Mouse (Mus musculus) neural tube, embryonic 15.5 days (tissue): ENCODE data around the gene Vsx2. TPM values are rescaled to one million over a fixed set of nuclear protein-coding genes. Genes with fewer than 3 reads are reported as not detected.

ENCODE experiments used
- ATAC-seq: fragments of 200-750 bp; cut with Nextera tagmentation; 2 replicates; pipeline ENCODE4 v1.8.0; 2017; ENCODE audit warnings: mild to moderate bottlenecking, moderate TSS enrichment, moderate library complexity; ENCODE audit not compliant: low FRiP score
- H3K27ac ChIP-seq: fragments of 300-500 bp; sonication (generic); replicated peaks from 2 replicates; pipeline ENCODE4 v1.5.1; 2015; ENCODE audit warnings: mild to moderate bottlenecking, inconsistent platforms
- H3K27me3 ChIP-seq: fragments of 300-500 bp; sonication (generic); replicated peaks from 2 replicates; pipeline ENCODE4 v1.6.1; 2015; ENCODE audit warnings: inconsistent platforms
- H3K36me3 ChIP-seq: fragments of 300-500 bp; sonication (generic); 2 replicates; pipeline ENCODE4 v1.6.1; 2015; ENCODE audit warnings: inconsistent platforms
- H3K4me1 ChIP-seq: fragments of 300-500 bp; sonication (generic); 2 replicates; pipeline ENCODE4 v1.6.1; 2015; ENCODE audit warnings: inconsistent platforms
- H3K4me2 ChIP-seq: fragments of 300-500 bp; sonication (generic); 2 replicates; pipeline ENCODE4 v1.6.1; 2015; ENCODE audit warnings: inconsistent platforms, mild to moderate bottlenecking, moderate library complexity
- H3K4me3 ChIP-seq: fragments of 300-500 bp; sonication (generic); replicated peaks from 2 replicates; pipeline ENCODE4 v1.5.1; 2015; ENCODE audit warnings: mild to moderate bottlenecking, inconsistent platforms
- H3K9ac ChIP-seq: fragments of 300-500 bp; sonication (generic); replicated peaks from 2 replicates; pipeline ENCODE4 v1.6.1; 2015; ENCODE audit warnings: mild to moderate bottlenecking, inconsistent platforms
- H3K9me3 ChIP-seq: fragments of 300-500 bp; sonication (generic); replicated peaks from 2 replicates; pipeline ENCODE4 v1.6.1; 2016; ENCODE audit warnings: inconsistent platforms
- WGBS: fragments of 180-500 bp; shearing (Covaris S2); methylation state at CpG from one replicate; pipeline ENCODE4 v1.1.7; 2015; ENCODE audit warnings: mixed read lengths; 5-methylcytosine and 5-hydroxymethylcytosine counted together
- polyA plus RNA-seq: library from polyadenylated mRNA; unstranded; fragments of >200 nt; fragmentation: Nextera tagmentation; extraction: Ambion mirVana; gene quantifications from 2 replicates; pipeline ENCODE4 v1.2.1, GENCODE M21; 2015

The Vsx2 gene
- polyA plus RNA-seq, 1 experiment from 2014 or later: 5.7 TPM

DNA sequence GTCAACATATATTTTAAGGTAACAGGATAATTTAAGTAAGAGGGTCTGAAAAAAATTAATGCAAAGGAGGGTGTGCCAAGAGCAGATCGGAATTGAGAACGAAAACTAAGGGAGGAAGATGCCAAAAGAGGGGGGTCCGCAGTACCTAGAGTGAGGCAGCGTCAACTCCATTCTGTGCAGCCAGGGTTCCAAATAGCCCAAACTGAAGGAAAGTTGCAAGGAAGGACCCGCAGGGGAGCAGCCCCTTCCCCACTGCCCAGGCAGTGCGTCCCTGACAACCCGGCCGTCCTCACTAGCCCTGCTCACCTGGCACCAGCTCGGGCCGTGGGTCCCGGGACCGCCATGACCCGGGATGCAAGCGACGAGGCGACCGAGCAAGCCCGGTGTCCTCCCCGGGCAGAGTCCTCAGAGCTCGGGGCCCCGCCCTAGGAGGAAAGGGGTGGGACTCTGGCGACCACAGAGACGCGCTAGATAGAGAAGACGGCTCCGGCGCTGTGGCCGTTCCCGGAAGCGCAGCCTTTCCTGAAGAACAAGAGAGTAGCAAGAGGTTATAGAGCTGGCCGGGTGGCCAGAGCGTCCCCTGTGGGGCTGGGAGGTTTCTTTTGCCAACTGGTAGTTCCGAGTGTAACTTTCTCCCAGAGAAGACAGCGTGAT, 47.5 kb downstream of the Vsx2 start, which contains the start of gene Abcd4:
TSS of gene Abcd4 (minus strand) at position 437 of the 654 bp plus-strand sequence.
- Histone ChIP-seq H3K36me3 (no peaks in the 10 kb centered on the region), H3K27ac (peak within 1 kb of the TSS; percentile 63), H3K27me3 (no peaks in the 10 kb centered on the region), H3K9me3 (no peaks in the 10 kb centered on the region), H3K9ac (peak within 1 kb of the TSS; percentile 81), H3K4me2 (peak within 1 kb of the TSS; percentile 76), H3K4me3 (peak within 1 kb of the TSS; percentile 82), H3K4me1 (peaks cover 13% of the 10 kb centered on the region)
- peak; percentile 97 for ATAC-seq
- 0% methylated on average over 34 of the region's 34 CpGs for WGBS

DNA sequence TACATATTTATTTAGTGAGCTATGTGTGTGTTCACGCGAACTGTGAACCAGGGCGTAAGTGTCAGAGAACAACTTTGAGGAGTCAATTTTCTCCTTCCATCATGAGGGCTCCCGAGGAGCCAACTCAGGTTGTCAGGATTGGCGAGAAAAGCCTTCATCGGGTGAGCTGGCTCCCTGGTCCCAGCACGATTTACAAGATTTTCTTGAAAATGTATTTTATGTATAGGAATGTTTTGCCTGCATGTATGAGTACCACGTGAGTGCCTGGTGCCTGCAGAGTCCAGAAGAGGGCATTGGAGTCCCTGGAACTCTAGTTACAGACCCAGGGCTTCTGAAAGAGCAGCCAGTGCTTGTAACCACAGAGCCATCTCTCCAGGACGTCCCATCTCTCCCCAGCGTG, 48.1 kb downstream of the Vsx2 start:
- WGBS: 4% methylated on average over 10 of the region's 10 CpGs
- H3K4me2 ChIP-seq: peak overlapping the region; percentile 76
- peaks cover 13% of the 10 kb centered on the region for H3K4me1 ChIP-seq
- 0 out of 2 replicates have a peak overlapping the region, but pooled peaks have one; percentile 7 for H3K27ac ChIP-seq
- H3K4me3 ChIP-seq: peak overlapping the region; percentile 82
- no peaks in the 10 kb centered on the region for H3K9me3 ChIP-seq
- H3K9ac ChIP-seq: peak overlapping the region; percentile 43
- H3K27me3 ChIP-seq: no peaks in the 10 kb centered on the region
- ATAC-seq: peak; percentile 66; the same call in 1 of the 2 replicates
- H3K36me3 ChIP-seq: no peaks in the 10 kb centered on the region

DNA sequence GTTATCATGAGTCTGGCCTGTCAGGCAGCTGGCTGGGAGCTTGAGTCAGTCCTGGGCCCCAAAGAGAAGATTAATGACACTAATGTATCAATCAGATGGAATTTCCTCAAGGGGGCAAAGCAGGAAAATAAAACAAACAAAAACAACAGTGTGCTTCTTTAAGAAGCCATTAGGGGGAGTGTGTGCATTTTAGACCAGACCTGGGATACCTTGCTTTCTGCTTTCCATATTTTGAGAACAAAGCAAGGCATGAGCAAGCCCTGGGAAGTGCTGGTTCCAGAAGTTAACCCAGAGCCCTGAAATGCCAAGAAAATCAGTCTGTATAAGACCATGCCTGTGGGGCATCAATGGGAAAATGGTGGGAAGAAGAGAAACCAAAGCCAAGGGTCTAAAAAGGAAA, 51.4 kb downstream of the Vsx2 start:
- no peaks in the 10 kb centered on the region; the same call in 1 of the 2 replicates for H3K27me3 ChIP-seq
- H3K36me3 ChIP-seq: no peaks in the 10 kb centered on the region
- H3K4me3 ChIP-seq: no peak overlapping the region
- no peak for ATAC-seq
- no peak overlapping the region for H3K4me2 ChIP-seq
- peaks cover 23% of the 10 kb centered on the region for H3K4me1 ChIP-seq
- no peaks in the 10 kb centered on the region for H3K9me3 ChIP-seq
- H3K27ac ChIP-seq: no peak overlapping the region
- H3K9ac ChIP-seq: no peak overlapping the region

DNA sequence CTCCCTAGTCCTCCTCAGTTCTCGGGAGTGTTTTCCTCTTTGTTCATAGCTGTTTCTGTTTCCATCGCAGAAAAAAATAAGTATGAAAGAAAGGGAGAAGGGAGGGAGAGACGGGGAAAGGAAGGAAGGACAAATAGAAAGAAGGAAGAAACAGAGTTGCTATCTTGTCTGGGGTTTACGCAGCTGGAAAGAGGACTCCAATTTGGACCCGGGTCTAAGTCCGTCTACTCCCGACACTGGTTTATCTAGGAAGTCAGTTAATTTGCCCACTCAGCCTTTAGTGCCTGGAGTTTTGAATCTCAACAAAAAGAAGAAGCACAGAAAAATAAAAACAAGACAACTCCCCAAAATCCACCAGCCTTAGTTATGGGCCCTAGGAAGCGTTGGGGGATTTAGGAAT, 55.0 kb downstream of the Vsx2 start:
- H3K4me2 ChIP-seq: no peak overlapping the region
- no peaks in the 10 kb centered on the region for H3K36me3 ChIP-seq
- no peak overlapping the region for H3K9ac ChIP-seq
- WGBS: 40% methylated on average over 8 of the region's 8 CpGs
- no peak overlapping the region for H3K4me3 ChIP-seq
- H3K27ac ChIP-seq: no peak overlapping the region
- H3K27me3 ChIP-seq: no peaks in the 10 kb centered on the region; the same call in 1 of the 2 replicates
- H3K9me3 ChIP-seq: no peaks in the 10 kb centered on the region
- H3K4me1 ChIP-seq: peaks cover 12% of the 10 kb centered on the region
- ATAC-seq: no peak

DNA sequence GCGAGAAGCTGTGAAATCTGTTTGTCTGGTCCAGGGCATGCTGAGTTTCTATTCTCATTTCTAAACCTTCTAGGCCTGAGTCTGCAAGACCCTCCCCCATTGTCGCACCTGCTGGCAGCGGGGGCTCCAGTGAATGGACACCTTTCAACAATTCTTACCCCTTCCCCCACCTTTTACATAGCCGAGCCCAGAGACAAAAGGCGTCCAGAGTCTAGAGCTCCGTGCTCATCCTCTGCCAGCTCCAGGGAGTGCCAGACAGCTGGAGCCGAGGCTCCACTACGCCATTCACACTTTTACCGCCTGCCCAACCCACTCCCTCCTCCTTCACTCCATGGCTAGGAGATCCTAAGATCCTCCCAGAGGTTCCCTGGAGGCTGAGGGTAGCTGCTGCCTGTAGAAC, 55.6 kb downstream of the Vsx2 start:
- no peaks in the 10 kb centered on the region for H3K36me3 ChIP-seq
- no peaks in the 10 kb centered on the region for H3K9me3 ChIP-seq
- H3K4me2 ChIP-seq: peak overlapping the region; percentile 31
- ATAC-seq: no peak
- no peaks in the 10 kb centered on the region; the same call in 1 of the 2 replicates for H3K27me3 ChIP-seq
- no peak overlapping the region for H3K27ac ChIP-seq
- no peak overlapping the region for H3K9ac ChIP-seq
- WGBS: 5% methylated on average over 9 of the region's 9 CpGs
- no peak overlapping the region for H3K4me3 ChIP-seq
- H3K4me1 ChIP-seq: peaks cover 12% of the 10 kb centered on the region

DNA sequence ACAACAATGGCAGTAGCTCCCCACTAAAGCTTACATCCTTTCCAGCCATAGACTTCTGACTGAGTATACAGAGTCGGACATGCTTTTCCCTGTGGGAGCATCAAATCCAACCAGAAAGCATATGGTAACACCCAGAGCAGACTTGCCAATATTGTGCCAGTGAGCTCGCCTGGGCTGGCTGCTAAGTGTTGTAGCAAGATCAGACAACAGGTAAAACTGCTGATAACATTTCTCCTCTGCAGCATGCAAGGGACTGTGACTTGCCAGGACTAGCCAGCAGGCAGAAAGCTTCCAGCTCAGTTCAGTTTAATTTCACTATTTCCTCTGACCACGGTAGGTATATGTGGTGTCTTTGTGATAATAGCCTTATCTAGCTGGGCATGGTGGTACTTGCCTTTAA, 62.3 kb downstream of the Vsx2 start:
- Histone ChIP-seq H3K4me1 (no peaks in the 10 kb centered on the region), H3K36me3 (no peaks in the 10 kb centered on the region), H3K4me3 (no peak overlapping the region), H3K9ac (no peak overlapping the region), H3K4me2 (no peak overlapping the region), H3K27ac (no peak overlapping the region), H3K9me3 (no peaks in the 10 kb centered on the region), H3K27me3 (no peaks in the 10 kb centered on the region)
- ATAC-seq: no peak
- 77% methylated on average over 3 of the region's 3 CpGs for WGBS

DNA sequence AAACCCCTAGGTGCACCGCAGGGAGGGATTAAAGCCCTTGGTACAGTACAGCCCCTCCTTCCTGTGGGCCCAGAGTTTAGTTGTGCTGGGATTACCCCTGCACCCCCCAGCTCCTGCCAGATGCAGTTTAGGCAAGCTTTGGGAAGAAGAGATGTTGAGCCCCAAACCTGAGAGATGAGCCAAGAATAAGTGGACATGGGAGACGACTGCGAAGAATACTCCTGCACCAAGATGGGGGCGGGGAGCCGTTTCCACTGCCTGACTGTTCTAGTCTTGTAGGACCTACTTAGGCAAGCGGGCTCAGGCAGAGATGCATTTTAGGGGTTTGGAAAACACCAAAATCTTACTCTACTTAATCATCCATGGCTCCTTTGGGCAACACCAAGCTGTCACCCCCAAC, 70.7 kb downstream of the Vsx2 start:
- ATAC-seq: no peak
- H3K4me2 ChIP-seq: no peak overlapping the region
- H3K9ac ChIP-seq: no peak overlapping the region
- peaks cover 54% of the 10 kb centered on the region for H3K27me3 ChIP-seq
- H3K9me3 ChIP-seq: no peaks in the 10 kb centered on the region
- WGBS: 18% methylated on average over 5 of the region's 6 CpGs
- no peaks in the 10 kb centered on the region; the same call in 1 of the 2 replicates for H3K4me1 ChIP-seq
- no peak overlapping the region for H3K27ac ChIP-seq
- H3K36me3 ChIP-seq: no peaks in the 10 kb centered on the region
- no peak overlapping the region for H3K4me3 ChIP-seq

DNA sequence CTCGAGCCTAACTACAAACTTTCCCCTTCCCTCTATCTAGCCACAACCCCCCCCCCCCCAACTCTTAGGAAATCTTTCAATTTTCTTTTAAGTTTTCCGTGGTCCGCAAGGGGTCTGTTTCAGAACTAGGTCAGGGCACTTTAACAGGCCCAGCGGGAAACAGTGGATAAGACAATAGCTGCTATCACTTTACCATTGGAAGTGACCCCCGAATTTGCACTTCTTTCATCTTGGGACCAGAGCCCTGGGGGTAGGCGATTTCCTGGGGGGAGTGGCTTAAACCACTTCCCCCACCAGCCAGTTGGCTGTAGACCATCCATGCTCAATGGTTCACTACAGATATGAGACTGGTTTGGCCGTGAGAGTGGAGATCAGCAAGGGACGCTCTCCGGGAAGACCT, 71.1 kb downstream of the Vsx2 start, which contains the start of gene Vrtn:
TSS of gene Vrtn (plus strand) at position 366 of the 400 bp plus-strand sequence.
- H3K27me3 ChIP-seq: peaks cover 54% of the 10 kb centered on the region
- H3K9ac ChIP-seq: no peak within 1 kb of the TSS

More for the DNA sequence above, 71.1 kb downstream of the Vsx2 start, which contains the start of gene Vrtn:
- no peaks in the 10 kb centered on the region; the same call in 1 of the 2 replicates for H3K4me1 ChIP-seq
- H3K27ac ChIP-seq: no peak within 1 kb of the TSS
- no peaks in the 10 kb centered on the region for H3K9me3 ChIP-seq
- no peak for ATAC-seq
- no peak within 1 kb of the TSS for H3K4me3 ChIP-seq
- no peaks in the 10 kb centered on the region for H3K36me3 ChIP-seq
- 6% methylated on average over 9 of the region's 9 CpGs for WGBS
- H3K4me2 ChIP-seq: no peak within 1 kb of the TSS

Other genes starting within 250 kb of the Vsx2 start
- gene Coq6, start 208.1 kb upstream of the Vsx2 start, polyA plus RNA-seq: 43.5 and 44.1 TPM in 2 replicates
- 16.0 and 16.8 TPM in 2 replicates for gene Fam161b, start 207.9 kb upstream of the Vsx2 start, polyA plus RNA-seq
- gene Entpd5, start 160.7 kb upstream of the Vsx2 start, polyA plus RNA-seq: 11.6 and 17.0 TPM in 2 replicates
- 3.6 and 5.0 TPM in 2 replicates for gene Bbof1, start 160.7 kb upstream of the Vsx2 start, polyA plus RNA-seq
- gene Rnf113a2, start 152.6 kb upstream of the Vsx2 start, polyA plus RNA-seq: 21.5 and 21.9 TPM in 2 replicates
- gene Aldh6a1, start 118.8 kb upstream of the Vsx2 start, polyA plus RNA-seq: 31.7 and 34.7 TPM in 2 replicates
- 28.9 and 29.7 TPM in 2 replicates for gene Lin52, start 118.3 kb upstream of the Vsx2 start, polyA plus RNA-seq
- 14.0 and 14.3 TPM in 2 replicates for gene Abcd4, start 47.7 kb downstream of the Vsx2 start, polyA plus RNA-seq
- gene Vrtn, start 71.3 kb downstream of the Vsx2 start, polyA plus RNA-seq: 0.37 TPM in 1 of 2 replicates, not detected in the other
- gene Syndig1l, start 129.1 kb downstream of the Vsx2 start, polyA plus RNA-seq: 7.3 and 10.2 TPM in 2 replicates
- gene Npc2, start 203.4 kb downstream of the Vsx2 start, polyA plus RNA-seq: 54.1 and 57.7 TPM in 2 replicates
- 134 and 144 TPM in 2 replicates for gene Isca2, start 203.5 kb downstream of the Vsx2 start, polyA plus RNA-seq